ENCODE assay signal across 8 mouse cellular contexts in genomic region chr10:82795071-82795731, GRCm38 (mm10). TPM values are rescaled to one million over a fixed set of nuclear protein-coding genes. Genes with fewer than 3 reads are reported as not detected.
DNase-seq lines count a peak whose midpoint lies in the region; ATAC-seq and TF ChIP-seq lines count a peak whose summit lies in the region.

No protein-coding gene starts in this region.

- intact Hi-C loops in heart, postnatal 36 days (cut with DNase I), result loop anchor here (5.0 kb wide), 2 partner anchors 62 to 107 kb away; no protein-coding TSS in a partner anchor

- no peak for TF ChIP-seq EP300 in MEL (IDR thresholded peaks at IDR 0.05; ENCODE audit: low read depth in 1 of 2, low read length in 2 of 2)

- TF ChIP-seq CTCF in MEL (IDR thresholded peaks at IDR 0.05 in 2 of 3, conservative IDR thresholded peaks at IDR 0.05 in 1 of 3; ENCODE audit: control insufficient read depth in 1 of 3, insufficient read depth in 1 of 3, low read depth in 2 of 3, low read length in 3 of 3, poor library complexity in 1 of 3, severe bottlenecking in 1 of 3), result peak; percentile 29 to 62 (median 56); a peak in 5 of 6 replicates

- peak; percentile 95 for ATAC-seq in frontal cortex, adult (ENCODE audit: low TSS enrichment)
- ATAC-seq in monocyte, adult 5-6 weeks (replicated peaks; ENCODE audit: insufficient number of reproducible peaks, low FRiP score, low TSS enrichment, poor library complexity, severe bottlenecking), result no peak; the same call in 1 of the 2 replicates

- H3K36me3 ChIP-seq in MEL (ENCODE audit: control insufficient read depth in 1 of 2, insufficient read depth in 2 of 2, low read length in 2 of 2), result peaks cover 0 to 3% of the 10 kb centered on the region in 2 experiments; a peak in 2 of 4 replicates

- H3K27ac ChIP-seq in MEL (ENCODE audit: control insufficient read depth, low read depth, low read length), result no peak overlapping the region; the same call in 1 of the 2 replicates

- H3K9me3 ChIP-seq in MEL (replicated peaks; ENCODE audit: insufficient read depth, low read length), result no peaks in the 10 kb centered on the region

- DNase-seq in MEL (ENCODE audit: low read depth, low spot score), result peak; percentile 71
- peak; percentile 83 for DNase-seq in cerebellum, adult 11-12 months
- DNase-seq in heart, postnatal 36 days, result peak; percentile 51 to 60
- peak; percentile 55 for DNase-seq in layer of hippocampus, adult 9-10 months (ENCODE audit: low spot score)
- peak; percentile 57 to 78 for DNase-seq in lung, adult 18-20 months
- peak; percentile 88 for DNase-seq in right cerebral cortex, adult 18-20 months

- peak overlapping the region; percentile 41 for H3K9ac ChIP-seq in MEL (ENCODE audit: control insufficient read depth, low read depth, low read length, poor library complexity, severe bottlenecking)

- peak; percentile 60 for TF ChIP-seq RAD21 in MEL (IDR thresholded peaks at IDR 0.05; ENCODE audit: low read depth, low read length)

- no peak for TF ChIP-seq POLR2A in MEL (IDR thresholded peaks at IDR 0.05; ENCODE audit: control insufficient read depth in 1 of 2, insufficient read depth in 1 of 2, low read depth in 1 of 2, low read length in 2 of 2, poor library complexity in 1 of 2)

- H3K4me1 ChIP-seq in MEL (ENCODE audit: control insufficient read depth in 1 of 2, insufficient read depth in 2 of 2, low read length in 2 of 2), result peaks cover 0 to 12% of the 10 kb centered on the region in 2 experiments; a peak in 3 of 4 replicates

- H3K79me2 ChIP-seq in MEL (ENCODE audit: control insufficient read depth, insufficient read depth, low read length, poor library complexity), result no peaks in the 10 kb centered on the region

- no peaks in the 10 kb centered on the region for H3K27me3 ChIP-seq in MEL (ENCODE audit: control insufficient read depth in 1 of 2, insufficient read depth in 2 of 2, low read length in 2 of 2)

- H3K4me3 ChIP-seq in MEL (ENCODE audit: control insufficient read depth in 1 of 2, insufficient read depth in 1 of 2, low read depth in 2 of 2, low read length in 2 of 2), result peak overlapping the region; percentile 48 to 54

TF ChIP-seq in MEL, 35 proteins besides CTCF, POLR2A, EP300 and RAD21:
- TF ChIP-seq USF2 (IDR thresholded peaks at IDR 0.05; ENCODE audit: borderline replicate concordance in 1 of 2, insufficient read depth in 1 of 2, low read depth in 1 of 2, low read length in 2 of 2) (no peak), SIN3A (IDR thresholded peaks at IDR 0.05; ENCODE audit: low read length) (0 out of 2 replicates have a peak, but pooled peaks have one; percentile 39), USF1 (IDR thresholded peaks at IDR 0.05; ENCODE audit: low read depth, low read length) (no peak), MAZ (IDR thresholded peaks at IDR 0.05; ENCODE audit: low read depth, low read length) (0 out of 2 replicates have a peak, but pooled peaks have one; percentile 51), JUND (IDR thresholded peaks at IDR 0.05; ENCODE audit: low read depth, low read length) (0 out of 2 replicates have a peak, but pooled peaks have one; percentile 9), MAX (IDR thresholded peaks at IDR 0.05; ENCODE audit: low read length) (peak; percentile 45; the same call in 1 of the 2 replicates), MXI1 (IDR thresholded peaks at IDR 0.05; ENCODE audit: low read depth, low read length) (peak; percentile 36; the same call in 1 of the 2 replicates), E2F4 (IDR thresholded peaks at IDR 0.05; ENCODE audit: borderline replicate concordance, low read depth, low read length) (no peak), SMC3 (IDR thresholded peaks at IDR 0.05; ENCODE audit: low read depth, low read length) (peak; percentile 40), CHD1 (IDR thresholded peaks at IDR 0.05; ENCODE audit: low read depth, low read length) (0 out of 2 replicates have a peak, but pooled peaks have one; percentile 49)
TF ChIP-seq in MEL: peak in this region for 7.

RNA-seq across cellular contexts. Expression of gene Nfyb, which starts 31.3 kb away (rescaled TPM):
- 27.3 and 32.6 TPM in 2 replicates for total RNA-seq in MEL (2012; rRNA removed)
- polyA plus RNA-seq in MEL (2012; ENCODE audit: insufficient read depth in 1 of 2, insufficient read length in 2 of 2, low read depth in 1 of 2, low replicate concordance in 2 of 2, missing spikeins in 1 of 2), result 10 to 100 TPM in 1 of 2 experiments, not detected in 1; 38.3 TPM
- 10 to 100 TPM; 13.3 to 15.5 TPM for total RNA-seq in heart, postnatal 36 days (2021)
- 66.8 to 95.1 TPM (median 91.5 TPM) in 3 replicates for total RNA-seq in monocyte, adult 5-6 weeks (2017)

RNA-seq across cellular contexts. Expression of gene Txnrd1, which starts 38.5 kb away (rescaled TPM):
- 91.6 and 102 TPM in 2 replicates for total RNA-seq in MEL (2012; rRNA removed)
- polyA plus RNA-seq in MEL (2012; ENCODE audit: insufficient read depth in 1 of 2, insufficient read length in 2 of 2, low read depth in 1 of 2, low replicate concordance in 2 of 2, missing spikeins in 1 of 2), result 100 to 1,000 TPM in 1 of 2 experiments, not detected in 1; 127 TPM
- total RNA-seq in heart, postnatal 36 days (2021), result 10 to 100 TPM; 49.3 to 63.5 TPM
- total RNA-seq in monocyte, adult 5-6 weeks (2017), result 68.5 to 96.1 TPM (median 73.4 TPM) in 3 replicates
